Mouse (Mus musculus) spleen, embryonic (tissue): ENCODE data around the gene Drg1.
"Not testable (repeated sequence)": the region's sequence is repeated elsewhere in the genome, so short reads cannot be mapped to it uniquely, and the experiment has no call there.

Source experiments
- CTCF ChIA-PET: fragments of 350-600 bp; sonication (Branson Sonifier 250); formaldehyde crosslinking; loops from one replicate; lab custom pipeline; 2022; lab: Charles Lee

Drg1 gene

GRCm38 (mm10) chr11:3145359-3146165 is 120.7 kb downstream of the Drg1 start:
- CTCF ChIA-PET: interaction anchor here (0.8 to 4.9 kb wide), 7 partner anchors 8 to 47 kb away, joined by 3 to 26 read pairs (median 5); no protein-coding TSS in a partner anchor

GRCm38 (mm10) chr11:3143984-3144383 is 122.2 kb downstream of the Drg1 start:
- CTCF ChIA-PET: interaction anchor here (1.0 to 4.9 kb wide), 7 partner anchors 9 to 35 kb away, joined by 3 to 26 read pairs (median 7); no protein-coding TSS in a partner anchor

- CTCF ChIA-PET: not testable (repeated sequence)
Observed at GRCm38 (mm10) chr11:3142413-3142812, 123.8 kb downstream of the Drg1 start.

GRCm38 (mm10) chr11:3140967-3141535 is 125.2 kb downstream of the Drg1 start:
- CTCF ChIA-PET: not testable (repeated sequence)

GRCm38 (mm10) chr11:3138323-3138722 is 127.9 kb downstream of the Drg1 start:
- CTCF ChIA-PET: interaction anchor here (0.7 to 2.5 kb wide), 6 partner anchors 19 to 49 kb away, joined by 3 to 10 read pairs (median 6); no protein-coding TSS in a partner anchor
